ENCODE assay signal across 10 mouse cellular contexts in the genomic region with DNA sequence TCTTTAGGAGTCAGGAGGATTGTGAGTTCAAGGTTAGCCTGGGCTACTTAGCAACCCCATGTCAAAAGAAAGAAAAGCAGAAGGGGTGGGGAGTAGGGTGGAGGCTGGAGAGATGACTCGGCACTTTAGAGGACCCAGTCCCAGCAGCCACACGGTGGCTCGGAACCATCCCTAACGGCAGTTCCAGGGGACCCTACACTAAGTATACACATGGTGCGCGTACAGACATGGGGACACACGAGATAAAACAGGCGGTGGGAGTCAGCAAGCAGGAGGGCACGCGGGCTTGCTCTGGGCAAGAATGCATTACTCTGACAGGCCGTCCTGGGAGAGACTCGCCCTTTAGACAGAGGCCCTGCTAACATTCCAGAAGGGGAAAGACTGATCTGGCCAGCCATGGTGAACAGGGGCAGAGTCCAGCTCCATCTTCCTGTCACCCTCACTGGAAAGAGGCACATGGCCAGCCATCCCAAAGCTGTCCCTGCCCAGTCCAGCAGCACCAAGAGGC. TPM values are rescaled to one million over a fixed set of nuclear protein-coding genes. Genes with fewer than 3 reads are reported as not detected.
DNase-seq lines count a peak whose midpoint lies in the region; ATAC-seq and TF ChIP-seq lines count a peak whose summit lies in the region.
"Had no signal": no experiment of that assay in that cellular context is flagged by ENCODE, and none has a peak within 500 bp of the region (broad histone marks: within the 10 kb centered on the region; RNA-seq: fewer than 3 reads in every experiment).

No protein-coding gene starts in this region.

- peak; percentile 36 for ATAC-seq in intestine, embryonic 16.5 days
- ATAC-seq in liver, postnatal 0 days: peak; percentile 36
- no peak for ATAC-seq in midbrain, embryonic 16.5 days

- peaks cover 60% of the 10 kb centered on the region for H3K4me1 ChIP-seq in intestine, embryonic 16.5 days (ENCODE audit: control insufficient read depth, insufficient read depth, low read length)
- peaks cover 43% of the 10 kb centered on the region for H3K4me1 ChIP-seq in liver, postnatal 0 days (ENCODE audit: insufficient read depth)
- H3K4me1 ChIP-seq in midbrain, embryonic 16.5 days (ENCODE audit: control insufficient read depth, insufficient read depth, low read length): no peaks in the 10 kb centered on the region

- no peaks in the 10 kb centered on the region for H3K9me3 ChIP-seq in intestine, embryonic 16.5 days (ENCODE audit: control insufficient read depth, low read length)
- H3K9me3 ChIP-seq in liver, postnatal 0 days (ENCODE audit: low read length): no peaks in the 10 kb centered on the region
- no peaks in the 10 kb centered on the region for H3K9me3 ChIP-seq in midbrain, embryonic 16.5 days (replicated peaks; ENCODE audit: control insufficient read depth, low read length, poor library complexity, severe bottlenecking)
- H3K9me3 ChIP-seq: embryonic facial prominence, embryonic 13.5 days; limb, embryonic 15.5 days had no signal

- H3K36me3 ChIP-seq in intestine, embryonic 16.5 days (ENCODE audit: control insufficient read depth, insufficient read depth, low read length): no peaks in the 10 kb centered on the region
- H3K36me3 ChIP-seq in liver, postnatal 0 days (replicated peaks; ENCODE audit: insufficient read depth, low read length): peaks cover 11% of the 10 kb centered on the region
- no peaks in the 10 kb centered on the region for H3K36me3 ChIP-seq in midbrain, embryonic 16.5 days (ENCODE audit: control insufficient read depth, insufficient read depth, low read length)
- H3K36me3 ChIP-seq: embryonic facial prominence, embryonic 13.5 days; limb, embryonic 15.5 days had no signal

- peak overlapping the region; percentile 39 for H3K4me2 ChIP-seq in intestine, embryonic 16.5 days (ENCODE audit: low read depth, low read length)
- H3K4me2 ChIP-seq in liver, postnatal 0 days (ENCODE audit: low read depth, low read length): peak overlapping the region; percentile 73
- no peak overlapping the region for H3K4me2 ChIP-seq in midbrain, embryonic 16.5 days (ENCODE audit: low read length)
- H3K4me2 ChIP-seq: embryonic facial prominence, embryonic 13.5 days; limb, embryonic 15.5 days had no signal

- no peaks in the 10 kb centered on the region for H3K27me3 ChIP-seq in intestine, embryonic 16.5 days (replicated peaks; ENCODE audit: control insufficient read depth, insufficient read depth, low read length)
- H3K27me3 ChIP-seq in liver, postnatal 0 days (ENCODE audit: insufficient read depth, low read length): no peaks in the 10 kb centered on the region
- no peaks in the 10 kb centered on the region for H3K27me3 ChIP-seq in midbrain, embryonic 16.5 days (ENCODE audit: control insufficient read depth, insufficient read depth, low read depth, low read length)
- H3K27me3 ChIP-seq: embryonic facial prominence, embryonic 13.5 days; limb, embryonic 15.5 days had no signal

- peak overlapping the region; percentile 39 for H3K4me3 ChIP-seq in intestine, embryonic 16.5 days (ENCODE audit: low read length)
- H3K4me3 ChIP-seq in liver, postnatal 0 days (ENCODE audit: low read depth, low read length): peak overlapping the region; percentile 44
- H3K4me3 ChIP-seq in midbrain, embryonic 16.5 days (ENCODE audit: low read depth, low read length): no peak overlapping the region
- H3K4me3 ChIP-seq: embryonic facial prominence, embryonic 13.5 days; limb, embryonic 15.5 days had no signal

- 34% methylated on average over 12 of the region's 12 CpGs for WGBS in intestine, embryonic 16.5 days
- WGBS in liver, postnatal 0 days (ENCODE audit: insufficient replicate concordance): 18% methylated on average over 12 of the region's 12 CpGs
- 79% methylated on average over 12 of the region's 12 CpGs for WGBS in midbrain, embryonic 16.5 days

- no peak for TF ChIP-seq EP300 in liver, postnatal 0 days (IDR thresholded peaks at IDR 0.05; ENCODE audit: low read depth)

- H3K27ac ChIP-seq in intestine, embryonic 16.5 days (ENCODE audit: low read length): peak overlapping the region; percentile 79
- H3K27ac ChIP-seq in liver, postnatal 0 days (ENCODE audit: low read depth): peak overlapping the region; percentile 97
- no peak overlapping the region for H3K27ac ChIP-seq in midbrain, embryonic 16.5 days (ENCODE audit: low read length)
- H3K27ac ChIP-seq: limb, embryonic 15.5 days had no signal

- TF ChIP-seq CTCF in liver, postnatal 0 days (IDR thresholded peaks at IDR 0.05; ENCODE audit: low read depth): no peak

- peak overlapping the region; percentile 58 for H3K9ac ChIP-seq in intestine, embryonic 16.5 days (ENCODE audit: low read depth, low read length)
- peak overlapping the region; percentile 73 for H3K9ac ChIP-seq in liver, postnatal 0 days (replicated peaks)
- no peak overlapping the region for H3K9ac ChIP-seq in midbrain, embryonic 16.5 days (ENCODE audit: low read depth, low read length)
- H3K9ac ChIP-seq: limb, embryonic 15.5 days had no signal

- peak; percentile 21 for DNase-seq in cerebellum, adult 8-10 months
- no peak for DNase-seq in cerebellum, postnatal 36 days
- peak; percentile 69 for DNase-seq in ES-CJ7 (ENCODE audit: low read depth, low spot score)
- DNase-seq in liver, postnatal 0 days: peak; percentile 43
- no peak for DNase-seq in right cerebral cortex, adult 18-20 months
- DNase-seq in adrenal gland, adult 18-20 months (ENCODE audit: low spot score in 2 of 2): no peak

RNA-seq across cellular contexts. Expression of gene H6pd, which starts 6.7 kb away (rescaled TPM):
- polyA plus RNA-seq in intestine, embryonic 16.5 days (2015; fragmentation: Nextera tagmentation; extraction: Ambion mirVana): 31.6 and 41.6 TPM in 2 replicates
- polyA plus RNA-seq in liver, postnatal 0 days (2015; fragmentation: Nextera tagmentation; extraction: Ambion mirVana): 33.0 and 36.5 TPM in 2 replicates
- polyA plus RNA-seq in midbrain, embryonic 16.5 days (2015; fragmentation: Nextera tagmentation; extraction: Ambion mirVana): 2.5 and 3.1 TPM in 2 replicates
- total RNA-seq in adrenal gland, adult 18-20 months (2021): 100 to 1,000 TPM; 122 to 137 TPM

RNA-seq across cellular contexts. Expression of gene Spsb1, which starts 47.2 kb away (rescaled TPM):
- 17.0 and 20.6 TPM in 2 replicates for polyA plus RNA-seq in intestine, embryonic 16.5 days (2015; fragmentation: Nextera tagmentation; extraction: Ambion mirVana)
- 1.3 and 1.7 TPM in 2 replicates for polyA plus RNA-seq in liver, postnatal 0 days (2015; fragmentation: Nextera tagmentation; extraction: Ambion mirVana)
- polyA plus RNA-seq in midbrain, embryonic 16.5 days (2015; fragmentation: Nextera tagmentation; extraction: Ambion mirVana): 3.8 and 5.1 TPM in 2 replicates
- 10 to 100 TPM; 19.5 to 22.1 TPM for total RNA-seq in adrenal gland, adult 18-20 months (2021)

Comparison
In these comparisons a context has a peak if more than half of its experiments do, and no peak if none do; other contexts are left out.
1. DNase-seq: peak in cerebellum, adult 8-10 months (single experiment), ES-CJ7 (single experiment) and liver, postnatal 0 days (single experiment); none in cerebellum, postnatal 36 days (0 of 2), right cerebral cortex, adult 18-20 months (single experiment) and adrenal gland, adult 18-20 months (0 of 2).